Mouse (Mus musculus) kidney, embryonic 15.5 days (tissue): ENCODE results near the gene Ubr3. TPM values are rescaled to one million over a fixed set of nuclear protein-coding genes. Genes with fewer than 3 reads are reported as not detected.
"Not testable (repeated sequence)": the region's sequence is repeated elsewhere in the genome, so short reads cannot be mapped to it uniquely, and the experiment has no call there.

Experiments used
- ATAC-seq: fragments of 200-750 bp; cut with Nextera tagmentation; replicated peaks from 2 replicates; pipeline ENCODE4 v1.8.0; 2017; ENCODE audit warnings: moderate TSS enrichment; ENCODE audit not compliant: low FRiP score
- H3K27ac ChIP-seq: fragments of 300-500 bp; sonication (generic); 2 replicates; pipeline ENCODE4 v1.5.1; 2015; ENCODE audit warnings: mild to moderate bottlenecking, inconsistent platforms
- H3K27me3 ChIP-seq: fragments of 300-500 bp; sonication (generic); 2 replicates; pipeline ENCODE4 v1.6.1; 2015; ENCODE audit warnings: inconsistent platforms
- H3K36me3 ChIP-seq: fragments of 300-500 bp; sonication (generic); 2 replicates; pipeline ENCODE4 v1.6.1; 2015; ENCODE audit warnings: inconsistent platforms
- H3K4me1 ChIP-seq: fragments of 300-500 bp; sonication (generic); 2 replicates; pipeline ENCODE4 v1.6.1; 2015; ENCODE audit warnings: inconsistent platforms
- H3K4me2 ChIP-seq: fragments of 300-500 bp; sonication (generic); 2 replicates; pipeline ENCODE4 v1.6.1; 2015; ENCODE audit warnings: moderate library complexity, mild to moderate bottlenecking, inconsistent platforms
- H3K4me3 ChIP-seq: fragments of 300-500 bp; sonication (generic); replicated peaks from 2 replicates; pipeline ENCODE4 v1.5.1; 2015; ENCODE audit warnings: mild to moderate bottlenecking, inconsistent platforms
- H3K9ac ChIP-seq: fragments of 300-500 bp; sonication (generic); 2 replicates; pipeline ENCODE4 v1.6.1; 2015; ENCODE audit warnings: mild to moderate bottlenecking, inconsistent platforms
- H3K9me3 ChIP-seq: fragments of 300-500 bp; sonication (generic); replicated peaks from 2 replicates; pipeline ENCODE4 v1.6.1; 2016; ENCODE audit warnings: inconsistent platforms
- WGBS: fragments of 180-500 bp; shearing (Covaris S2); methylation state at CpG from one replicate; pipeline ENCODE4 v1.1.7; 2015; ENCODE audit warnings: mixed read lengths; 5-methylcytosine and 5-hydroxymethylcytosine counted together
- polyA plus RNA-seq: library from polyadenylated mRNA; unstranded; fragments of >200 nt; fragmentation: Nextera tagmentation; extraction: Ambion mirVana; gene quantifications from 2 replicates; pipeline ENCODE4 v1.2.1, GENCODE M21; 2015

The Ubr3 gene
- polyA plus RNA-seq, 1 experiment from 2014 or later: 14.3 TPM

- Histone ChIP-seq H3K4me1 (no peaks in the 10 kb centered on the region), H3K27me3 (no peaks in the 10 kb centered on the region), H3K4me3 (no peak overlapping the region), H3K4me2 (no peak overlapping the region), H3K36me3 (peaks cover 50% of the 10 kb centered on the region), H3K9ac (no peak overlapping the region), H3K27ac (no peak overlapping the region), H3K9me3 (no peaks in the 10 kb centered on the region)
- no peak for ATAC-seq
- 92% methylated on average over 3 of the region's 3 CpGs for WGBS
These were observed 20.3 kb downstream of the Ubr3 start for GRCm38 (mm10) chr2:69917301-69917700.

- 94% methylated on average over 3 of the region's 3 CpGs for WGBS
- no peak for ATAC-seq
These were observed 27.9 kb downstream of the Ubr3 start for GRCm38 (mm10) chr2:69924943-69925342.

GRCm38 (mm10) chr2:69936331-69936730, 39.3 kb downstream of the Ubr3 start:
- ATAC-seq: no peak
- no peak overlapping the region for H3K27ac ChIP-seq
- H3K4me3 ChIP-seq: no peak overlapping the region
- 87% methylated on average over 5 of the region's 5 CpGs for WGBS
- no peaks in the 10 kb centered on the region for H3K27me3 ChIP-seq
- peaks cover 57% of the 10 kb centered on the region for H3K36me3 ChIP-seq
- no peaks in the 10 kb centered on the region for H3K9me3 ChIP-seq
- H3K4me1 ChIP-seq: no peaks in the 10 kb centered on the region
- H3K4me2 ChIP-seq: no peak overlapping the region
- H3K9ac ChIP-seq: no peak overlapping the region

More at GRCm38 (mm10) chr2:69924943-69925342, 27.9 kb downstream of the Ubr3 start:
- Histone ChIP-seq H3K4me3 (no peak overlapping the region), H3K4me2 (no peak overlapping the region), H3K9ac (no peak overlapping the region), H3K36me3 (peaks cover 53% of the 10 kb centered on the region), H3K4me1 (no peaks in the 10 kb centered on the region), H3K27me3 (no peaks in the 10 kb centered on the region), H3K27ac (no peak overlapping the region), H3K9me3 (no peaks in the 10 kb centered on the region)

GRCm38 (mm10) chr2:69939226-69939625, 42.2 kb downstream of the Ubr3 start:
- no peak overlapping the region for H3K4me3 ChIP-seq
- H3K27me3 ChIP-seq: no peaks in the 10 kb centered on the region
- H3K9ac ChIP-seq: no peak overlapping the region
- whole genome bisulfite sequencing: 75% methylated on average over 4 of the region's 4 CpGs
- no peak overlapping the region for H3K27ac ChIP-seq
- ATAC-seq: no peak; the same call in 1 of the 2 replicates
- H3K4me2 ChIP-seq: no peak overlapping the region
- H3K9me3 ChIP-seq: no peaks in the 10 kb centered on the region
- no peaks in the 10 kb centered on the region for H3K4me1 ChIP-seq
- peaks cover 47% of the 10 kb centered on the region for H3K36me3 ChIP-seq

DNA sequence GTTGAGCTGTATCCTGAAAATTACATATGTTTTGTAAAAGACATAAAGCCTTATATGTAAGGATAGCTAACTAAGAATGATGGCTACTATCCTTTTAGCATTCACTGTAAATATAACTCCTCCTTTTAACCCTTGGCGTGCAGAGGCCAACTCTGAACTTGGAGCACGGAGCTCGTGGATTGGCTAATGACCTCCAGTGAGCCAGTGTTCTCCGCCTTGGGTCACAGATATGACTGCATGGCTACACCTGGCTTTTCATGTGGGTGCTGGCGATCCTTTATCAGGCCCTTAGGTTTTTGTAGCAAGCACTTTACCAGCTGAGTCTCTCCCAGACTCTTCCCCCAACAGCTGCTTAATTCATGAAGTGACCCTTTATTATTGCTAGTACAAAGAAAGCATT, 42.6 kb downstream of the Ubr3 start:
- H3K4me1 ChIP-seq: no peaks in the 10 kb centered on the region
- no peak overlapping the region for H3K4me3 ChIP-seq
- no peak for ATAC-seq
- H3K9me3 ChIP-seq: no peaks in the 10 kb centered on the region
- H3K36me3 ChIP-seq: peaks cover 43% of the 10 kb centered on the region
- H3K27me3 ChIP-seq: no peaks in the 10 kb centered on the region
- H3K27ac ChIP-seq: no peak overlapping the region
- no peak overlapping the region for H3K4me2 ChIP-seq
- no peak overlapping the region for H3K9ac ChIP-seq
- 91% methylated on average over 5 of the region's 5 CpGs for WGBS

- WGBS: 90% methylated on average over 4 of the region's 4 CpGs
- H3K9me3 ChIP-seq: no peaks in the 10 kb centered on the region
- H3K27me3 ChIP-seq: no peaks in the 10 kb centered on the region
- no peak overlapping the region for H3K27ac ChIP-seq
- H3K4me3 ChIP-seq: no peak overlapping the region
- peaks cover 42% of the 10 kb centered on the region for H3K36me3 ChIP-seq
- no peak overlapping the region for H3K4me2 ChIP-seq
- no peak overlapping the region for H3K9ac ChIP-seq
- H3K4me1 ChIP-seq: no peaks in the 10 kb centered on the region
- ATAC-seq: no peak
These were observed 44.5 kb downstream of the Ubr3 start for GRCm38 (mm10) chr2:69941391-69942030.

DNA sequence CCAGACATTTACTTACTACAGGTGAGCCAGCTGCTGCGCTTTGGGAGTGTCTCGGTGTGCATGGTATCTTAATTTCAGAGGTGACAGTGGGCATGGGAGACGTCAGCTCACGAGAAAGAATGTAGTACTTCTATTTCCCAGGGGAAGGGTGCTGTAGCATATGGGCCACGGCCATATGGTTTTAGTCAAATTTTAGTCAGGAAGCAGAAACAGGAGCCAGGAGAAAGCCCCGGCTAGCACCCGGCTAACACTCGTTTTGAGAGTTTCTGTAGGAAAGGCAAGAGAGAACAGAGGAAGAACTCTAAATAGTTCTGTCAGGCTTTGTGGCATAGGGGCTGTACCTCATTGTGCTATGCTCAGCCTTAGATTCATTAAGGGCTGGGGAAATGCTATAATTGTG, 55.8 kb downstream of the Ubr3 start:
- Histone ChIP-seq H3K9me3 (no peaks in the 10 kb centered on the region), H3K4me2 (no peak overlapping the region), H3K9ac (no peak overlapping the region), H3K27ac (no peak overlapping the region), H3K27me3 (no peaks in the 10 kb centered on the region), H3K4me1 (no peaks in the 10 kb centered on the region), H3K4me3 (no peak overlapping the region), H3K36me3 (peaks cover 63% of the 10 kb centered on the region)
- WGBS: 77% methylated on average over 8 of the region's 8 CpGs
- ATAC-seq: no peak

- no peak overlapping the region for H3K4me3 ChIP-seq
- peaks cover 52% of the 10 kb centered on the region for H3K36me3 ChIP-seq
- no peak overlapping the region for H3K9ac ChIP-seq
- H3K9me3 ChIP-seq: no peaks in the 10 kb centered on the region
- H3K27me3 ChIP-seq: no peaks in the 10 kb centered on the region
- no peak overlapping the region for H3K27ac ChIP-seq
- H3K4me1 ChIP-seq: no peaks in the 10 kb centered on the region
- no peak overlapping the region for H3K4me2 ChIP-seq
- 58% methylated on average over 2 of the region's 2 CpGs for WGBS
- ATAC-seq: no peak
These were observed 58.6 kb downstream of the Ubr3 start for GRCm38 (mm10) chr2:69955635-69956034.

GRCm38 (mm10) chr2:69957622-69958021, 60.6 kb downstream of the Ubr3 start:
- Histone ChIP-seq H3K27ac (no peak overlapping the region), H3K9ac (no peak overlapping the region), H3K36me3 (peaks cover 62% of the 10 kb centered on the region), H3K27me3 (no peaks in the 10 kb centered on the region), H3K9me3 (no peaks in the 10 kb centered on the region), H3K4me3 (no peak overlapping the region), H3K4me1 (no peaks in the 10 kb centered on the region), H3K4me2 (no peak overlapping the region)
- WGBS: 93% methylated on average over 2 of the region's 2 CpGs
- ATAC-seq: no peak

- Histone ChIP-seq H3K27me3 (no peaks in the 10 kb centered on the region), H3K4me3 (no peak overlapping the region), H3K9ac (no peak overlapping the region), H3K36me3 (peaks cover 51% of the 10 kb centered on the region), H3K27ac (no peak overlapping the region), H3K4me1 (no peaks in the 10 kb centered on the region), H3K4me2 (no peak overlapping the region), H3K9me3 (no peaks in the 10 kb centered on the region)
- no peak for ATAC-seq
- 93% methylated on average over 2 of the region's 2 CpGs for WGBS
These were observed 77.8 kb downstream of the Ubr3 start for GRCm38 (mm10) chr2:69974896-69975295.

- Histone ChIP-seq H3K4me2 (no peak overlapping the region), H3K36me3 (peaks cover 58% of the 10 kb centered on the region), H3K4me3 (no peak overlapping the region), H3K9me3 (no peaks in the 10 kb centered on the region), H3K4me1 (no peaks in the 10 kb centered on the region), H3K27me3 (no peaks in the 10 kb centered on the region), H3K27ac (no peak overlapping the region), H3K9ac (no peak overlapping the region)
- ATAC-seq: no peak
- WGBS: 94% methylated on average over 6 of the region's 6 CpGs
These were observed 92.2 kb downstream of the Ubr3 start for GRCm38 (mm10) chr2:69989224-69989623.

DNA sequence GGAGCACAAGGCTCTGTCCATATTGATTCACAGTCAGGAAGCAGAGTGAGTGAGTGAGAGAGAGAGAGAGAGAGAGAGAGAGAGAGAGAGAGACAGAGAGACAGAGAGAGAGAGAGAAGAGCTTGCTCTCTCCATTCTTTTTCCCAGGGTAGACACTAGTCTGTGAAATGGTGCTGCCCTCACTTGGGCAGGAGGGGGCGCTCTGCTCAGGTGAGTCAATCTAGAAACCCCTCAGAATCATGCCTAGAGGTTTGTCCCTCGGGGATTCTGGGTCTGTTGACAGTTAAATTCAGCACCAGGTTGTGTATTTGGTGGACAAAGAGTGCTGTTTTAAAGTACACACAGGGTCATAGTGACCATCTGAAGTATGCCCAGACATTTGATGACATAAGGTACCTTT, 93.6 kb downstream of the Ubr3 start:
- H3K9ac ChIP-seq: no peak overlapping the region
- H3K4me2 ChIP-seq: no peak overlapping the region
- no peaks in the 10 kb centered on the region for H3K4me1 ChIP-seq
- H3K4me3 ChIP-seq: no peak overlapping the region
- H3K9me3 ChIP-seq: no peaks in the 10 kb centered on the region
- no peaks in the 10 kb centered on the region for H3K27me3 ChIP-seq
- no peak overlapping the region for H3K27ac ChIP-seq
- WGBS: 56% methylated on average over 2 of the region's 2 CpGs
- peaks cover 56% of the 10 kb centered on the region for H3K36me3 ChIP-seq
- no peak for ATAC-seq

- ATAC-seq, H3K9me3 ChIP-seq, H3K27me3 ChIP-seq, H3K4me2 ChIP-seq, H3K9ac ChIP-seq, H3K4me3 ChIP-seq, H3K4me1 ChIP-seq, H3K27ac ChIP-seq: not testable (repeated sequence)
- WGBS: 90% methylated on average over 3 of the region's 3 CpGs
- peaks cover 67% of the 10 kb centered on the region for H3K36me3 ChIP-seq
These were observed 97.2 kb downstream of the Ubr3 start for GRCm38 (mm10) chr2:69994082-69994736.
